Mouse (Mus musculus): ENCODE measurements around the gene Ldlr. TPM values are rescaled to one million over a fixed set of nuclear protein-coding genes. Genes with fewer than 3 reads are reported as not detected.

The Ldlr gene
- polyA plus RNA-seq, 1 experiment from 2014 or later: 7.3 TPM

GRCm38 (mm10) chr9:21735126-21735525 lies 11.8 kb downstream of the Ldlr start:
- ATAC-seq (ENCODE audit: insufficient number of reproducible peaks, insufficient read depth, low FRiP score, low read depth): no peak
- Histone ChIP-seq H3K27ac (replicated peaks in 1 of 2; ENCODE audit: control insufficient read depth in 1 of 2, insufficient read depth in 1 of 2, low read depth in 2 of 2, low read length in 2 of 2) (no peak overlapping the region), H3K36me3 (ENCODE audit: control insufficient read depth, insufficient read depth, low read length) (peaks cover 86% of the 10 kb centered on the region), H3K27me3 (ENCODE audit: control insufficient read depth, insufficient read depth, low read length) (no peaks in the 10 kb centered on the region), H3K4me2 (ENCODE audit: low read length) (no peak overlapping the region), H3K9me3 (ENCODE audit: control insufficient read depth, low read length) (no peaks in the 10 kb centered on the region), H3K4me1 (ENCODE audit: control insufficient read depth in 2 of 2, insufficient read depth in 2 of 2, low read length in 2 of 2) (peaks cover 0 to 5% of the 10 kb centered on the region in 2 experiments; a peak in 2 of 4 replicates), H3K4me3 (ENCODE audit: control insufficient read depth in 1 of 2, insufficient read depth in 1 of 2, low read depth in 1 of 2, low read length in 2 of 2) (no peak overlapping the region), H3K9ac (ENCODE audit: low read length) (no peak overlapping the region)
- 93% methylated on average over 14 of the region's 14 CpGs for WGBS

- H3K9me3 ChIP-seq (ENCODE audit: control insufficient read depth, low read length): no peaks in the 10 kb centered on the region
- H3K4me3 ChIP-seq (ENCODE audit: control insufficient read depth in 1 of 2, insufficient read depth in 1 of 2, low read depth in 1 of 2, low read length in 2 of 2): no peak overlapping the region
- H3K9ac ChIP-seq (ENCODE audit: low read length): no peak overlapping the region
- no peaks in the 10 kb centered on the region for H3K27me3 ChIP-seq (ENCODE audit: control insufficient read depth, insufficient read depth, low read length)
- ATAC-seq (ENCODE audit: insufficient number of reproducible peaks, insufficient read depth, low FRiP score, low read depth): no peak
- peaks cover 0 to 5% of the 10 kb centered on the region in 2 experiments; a peak in 2 of 4 replicates for H3K4me1 ChIP-seq (ENCODE audit: control insufficient read depth in 2 of 2, insufficient read depth in 2 of 2, low read length in 2 of 2)
- peaks cover 98% of the 10 kb centered on the region for H3K36me3 ChIP-seq (ENCODE audit: control insufficient read depth, insufficient read depth, low read length)
- WGBS: 81% methylated on average over 3 of the region's 3 CpGs
- no peak overlapping the region for H3K27ac ChIP-seq (replicated peaks in 1 of 2; ENCODE audit: control insufficient read depth in 1 of 2, insufficient read depth in 1 of 2, low read depth in 2 of 2, low read length in 2 of 2)
- no peak overlapping the region for H3K4me2 ChIP-seq (ENCODE audit: low read length)
Measured at GRCm38 (mm10) chr9:21736580-21736979, 13.3 kb downstream of the Ldlr start.

GRCm38 (mm10) chr9:21737188-21737587 lies 13.9 kb downstream of the Ldlr start:
- Histone ChIP-seq H3K4me1 (ENCODE audit: control insufficient read depth in 2 of 2, insufficient read depth in 2 of 2, low read length in 2 of 2) (peaks cover 0 to 5% of the 10 kb centered on the region in 2 experiments; a peak in 2 of 4 replicates), H3K4me3 (ENCODE audit: control insufficient read depth in 1 of 2, insufficient read depth in 1 of 2, low read depth in 1 of 2, low read length in 2 of 2) (no peak overlapping the region), H3K27ac (replicated peaks in 1 of 2; ENCODE audit: control insufficient read depth in 1 of 2, insufficient read depth in 1 of 2, low read depth in 2 of 2, low read length in 2 of 2) (no peak overlapping the region), H3K4me2 (ENCODE audit: low read length) (no peak overlapping the region), H3K9ac (ENCODE audit: low read length) (no peak overlapping the region), H3K36me3 (ENCODE audit: control insufficient read depth, insufficient read depth, low read length) (peaks cover 98% of the 10 kb centered on the region), H3K27me3 (ENCODE audit: control insufficient read depth, insufficient read depth, low read length) (no peaks in the 10 kb centered on the region), H3K9me3 (ENCODE audit: control insufficient read depth, low read length) (no peaks in the 10 kb centered on the region)
- WGBS: 88% methylated on average over 10 of the region's 10 CpGs
- no peak for ATAC-seq (ENCODE audit: insufficient number of reproducible peaks, insufficient read depth, low FRiP score, low read depth)

- Histone ChIP-seq H3K4me2 (ENCODE audit: low read length) (no peak overlapping the region), H3K4me1 (ENCODE audit: control insufficient read depth in 2 of 2, insufficient read depth in 2 of 2, low read length in 2 of 2) (peaks cover 0 to 5% of the 10 kb centered on the region in 2 experiments; a peak in 2 of 4 replicates), H3K9me3 (ENCODE audit: control insufficient read depth, low read length) (no peaks in the 10 kb centered on the region), H3K27me3 (ENCODE audit: control insufficient read depth, insufficient read depth, low read length) (no peaks in the 10 kb centered on the region), H3K27ac (replicated peaks in 1 of 2; ENCODE audit: control insufficient read depth in 1 of 2, insufficient read depth in 1 of 2, low read depth in 2 of 2, low read length in 2 of 2) (no peak overlapping the region), H3K4me3 (ENCODE audit: control insufficient read depth in 1 of 2, insufficient read depth in 1 of 2, low read depth in 1 of 2, low read length in 2 of 2) (no peak overlapping the region), H3K9ac (ENCODE audit: low read length) (no peak overlapping the region), H3K36me3 (ENCODE audit: control insufficient read depth, insufficient read depth, low read length) (peaks cover 95% of the 10 kb centered on the region)
- WGBS: 70% methylated on average over 7 of the region's 7 CpGs
- no peak for ATAC-seq (ENCODE audit: insufficient number of reproducible peaks, insufficient read depth, low FRiP score, low read depth)
Measured at GRCm38 (mm10) chr9:21738776-21739175, 15.5 kb downstream of the Ldlr start.

GRCm38 (mm10) chr9:21740427-21740826 lies 17.1 kb downstream of the Ldlr start:
- ATAC-seq (ENCODE audit: insufficient number of reproducible peaks, insufficient read depth, low FRiP score, low read depth): no peak
- Histone ChIP-seq H3K4me1 (ENCODE audit: control insufficient read depth in 2 of 2, insufficient read depth in 2 of 2, low read length in 2 of 2) (peaks cover 0 to 5% of the 10 kb centered on the region in 2 experiments; a peak in 2 of 4 replicates), H3K9ac (ENCODE audit: low read length) (no peak overlapping the region), H3K36me3 (ENCODE audit: control insufficient read depth, insufficient read depth, low read length) (peaks cover 95% of the 10 kb centered on the region), H3K27ac (replicated peaks in 1 of 2; ENCODE audit: control insufficient read depth in 1 of 2, insufficient read depth in 1 of 2, low read depth in 2 of 2, low read length in 2 of 2) (no peak overlapping the region), H3K4me2 (ENCODE audit: low read length) (no peak overlapping the region), H3K9me3 (ENCODE audit: control insufficient read depth, low read length) (no peaks in the 10 kb centered on the region), H3K27me3 (ENCODE audit: control insufficient read depth, insufficient read depth, low read length) (no peaks in the 10 kb centered on the region), H3K4me3 (ENCODE audit: control insufficient read depth in 1 of 2, insufficient read depth in 1 of 2, low read depth in 1 of 2, low read length in 2 of 2) (no peak overlapping the region)
- 96% methylated on average over 14 of the region's 14 CpGs for WGBS

- Histone ChIP-seq H3K36me3 (ENCODE audit: control insufficient read depth, insufficient read depth, low read length) (peaks cover 95% of the 10 kb centered on the region), H3K27me3 (ENCODE audit: control insufficient read depth, insufficient read depth, low read length) (no peaks in the 10 kb centered on the region)
Measured at GRCm38 (mm10) chr9:21741514-21741913, 18.2 kb downstream of the Ldlr start.

GRCm38 (mm10) chr9:21747238-21747774 lies 24.0 kb downstream of the Ldlr start:
- Histone ChIP-seq H3K27me3 (ENCODE audit: control insufficient read depth, insufficient read depth, low read length) (no peaks in the 10 kb centered on the region), H3K9ac (ENCODE audit: low read length) (no peak overlapping the region), H3K36me3 (ENCODE audit: control insufficient read depth, insufficient read depth, low read length) (peaks cover 63% of the 10 kb centered on the region), H3K27ac (replicated peaks in 1 of 2; ENCODE audit: control insufficient read depth in 1 of 2, insufficient read depth in 1 of 2, low read depth in 2 of 2, low read length in 2 of 2) (peak overlapping the region in 1 of 2 experiments; percentile 85; a peak in 2 of 4 replicates), H3K9me3 (ENCODE audit: control insufficient read depth, low read length) (no peaks in the 10 kb centered on the region), H3K4me3 (ENCODE audit: control insufficient read depth in 1 of 2, insufficient read depth in 1 of 2, low read depth in 1 of 2, low read length in 2 of 2) (no peak overlapping the region), H3K4me1 (ENCODE audit: control insufficient read depth in 2 of 2, insufficient read depth in 2 of 2, low read length in 2 of 2) (peaks cover 19 to 33% of the 10 kb centered on the region in 2 experiments), H3K4me2 (ENCODE audit: low read length) (no peak overlapping the region)
- WGBS: 86% methylated on average over 3 of the region's 3 CpGs
- ATAC-seq (ENCODE audit: insufficient number of reproducible peaks, insufficient read depth, low FRiP score, low read depth): no peak

More at GRCm38 (mm10) chr9:21741514-21741913, 18.2 kb downstream of the Ldlr start:
- Histone ChIP-seq H3K4me2 (ENCODE audit: low read length) (no peak overlapping the region), H3K27ac (replicated peaks in 1 of 2; ENCODE audit: control insufficient read depth in 1 of 2, insufficient read depth in 1 of 2, low read depth in 2 of 2, low read length in 2 of 2) (no peak overlapping the region), H3K9ac (ENCODE audit: low read length) (no peak overlapping the region), H3K4me3 (ENCODE audit: control insufficient read depth in 1 of 2, insufficient read depth in 1 of 2, low read depth in 1 of 2, low read length in 2 of 2) (no peak overlapping the region), H3K4me1 (ENCODE audit: control insufficient read depth in 2 of 2, insufficient read depth in 2 of 2, low read length in 2 of 2) (peaks cover 0 to 5% of the 10 kb centered on the region in 2 experiments; a peak in 2 of 4 replicates), H3K9me3 (ENCODE audit: control insufficient read depth, low read length) (no peaks in the 10 kb centered on the region)
- WGBS: 94% methylated on average over 11 of the region's 11 CpGs
- ATAC-seq (ENCODE audit: insufficient number of reproducible peaks, insufficient read depth, low FRiP score, low read depth): no peak

- Histone ChIP-seq H3K4me1 (ENCODE audit: control insufficient read depth in 2 of 2, insufficient read depth in 2 of 2, low read length in 2 of 2) (peaks cover 22 to 40% of the 10 kb centered on the region in 2 experiments), H3K9me3 (ENCODE audit: control insufficient read depth, low read length) (no peaks in the 10 kb centered on the region), H3K4me3 (ENCODE audit: control insufficient read depth in 1 of 2, insufficient read depth in 1 of 2, low read depth in 1 of 2, low read length in 2 of 2) (no peak overlapping the region), H3K27ac (replicated peaks in 1 of 2; ENCODE audit: control insufficient read depth in 1 of 2, insufficient read depth in 1 of 2, low read depth in 2 of 2, low read length in 2 of 2) (peak overlapping the region; percentile 85 to 88), H3K4me2 (ENCODE audit: low read length) (peak overlapping the region; percentile 46), H3K27me3 (ENCODE audit: control insufficient read depth, insufficient read depth, low read length) (no peaks in the 10 kb centered on the region), H3K36me3 (ENCODE audit: control insufficient read depth, insufficient read depth, low read length) (peaks cover 56% of the 10 kb centered on the region), H3K9ac (ENCODE audit: low read length) (peak overlapping the region; percentile 45; the same call in 1 of the 2 replicates)
- peak; percentile 79 for ATAC-seq (ENCODE audit: insufficient number of reproducible peaks, insufficient read depth, low FRiP score, low read depth)
- WGBS: 5% methylated on average over 7 of the region's 7 CpGs
Measured at GRCm38 (mm10) chr9:21748033-21748432, 24.8 kb downstream of the Ldlr start.
